Mouse (Mus musculus): ENCODE measurements around the gene Ttc16. TPM values are rescaled to one million over a fixed set of nuclear protein-coding genes. Genes with fewer than 3 reads are reported as not detected.
A peak's percentile ranks its signal among the peaks of the same experiment; 100 is the strongest.

Gene Ttc16
- polyA plus RNA-seq, 1 experiment from 2014 or later: 0.30 TPM

GRCm38 (mm10) chr2:32708643-32709042 is 66.8 kb downstream of the Ttc16 start:
- 36% methylated on average over 3 of the region's 3 CpGs for WGBS
- Histone ChIP-seq H3K36me3 (ENCODE audit: control insufficient read depth, insufficient read depth, low read length) (peaks cover 52% of the 10 kb centered on the region), H3K4me2 (no peak overlapping the region), H3K27ac (ENCODE audit: low read depth, low read length) (no peak overlapping the region), H3K27me3 (replicated peaks; ENCODE audit: control insufficient read depth, insufficient read depth, low read length) (no peaks in the 10 kb centered on the region), H3K9me3 (ENCODE audit: control insufficient read depth, low read length) (no peaks in the 10 kb centered on the region), H3K9ac (ENCODE audit: low read depth, low read length) (no peak overlapping the region), H3K4me1 (replicated peaks; ENCODE audit: control insufficient read depth, insufficient read depth, low read length) (peaks cover 13% of the 10 kb centered on the region), H3K4me3 (ENCODE audit: low read depth, low read length) (no peak overlapping the region)
- DNase-seq (ENCODE audit: low spot score): peak; percentile 55
- no peak for ATAC-seq (replicated peaks; ENCODE audit: low FRiP score)

MicroRNAs encoded within 50 kb of the gene (microRNA counts, 519-probe panel; counts per million panel counts)
- microRNA mmu-miR-2861: not detected

Small RNA genes within 50 kb of the gene (microRNA-seq; reads per million reads assigned to microRNA genes)
- gene Mir2861 (ENCODE audit: borderline number of aligned reads): not detected
- not detected for gene Mir3960 (ENCODE audit: borderline number of aligned reads)

Other genes with a start within 250 kb of the Ttc16 start
- 4.1 and 6.5 TPM in 2 replicates for gene Fam102a, start 240.3 kb downstream of the Ttc16 start, polyA plus RNA-seq (2014; fragmentation: Nextera tagmentation; extraction: Ambion mirVana)
- 100 and 109 TPM in 2 replicates for gene Dpm2, start 204.8 kb downstream of the Ttc16 start, polyA plus RNA-seq (2014; fragmentation: Nextera tagmentation; extraction: Ambion mirVana)
- gene Pip5kl1, start 200.8 kb downstream of the Ttc16 start, polyA plus RNA-seq (2014; fragmentation: Nextera tagmentation; extraction: Ambion mirVana): 0.48 TPM in 1 of 2 replicates, not detected in the other
- gene 9430097D07Rik, start 199.9 kb downstream of the Ttc16 start, polyA plus RNA-seq (2014; fragmentation: Nextera tagmentation; extraction: Ambion mirVana): not detected in 2 replicates
- 26.0 and 28.8 TPM in 2 replicates for gene St6galnac4, start 188.5 kb downstream of the Ttc16 start, polyA plus RNA-seq (2014; fragmentation: Nextera tagmentation; extraction: Ambion mirVana)
- gene St6galnac6, start 175.9 kb downstream of the Ttc16 start, polyA plus RNA-seq (2014; fragmentation: Nextera tagmentation; extraction: Ambion mirVana): 9.6 and 10.6 TPM in 2 replicates
- 6.7 and 8.3 TPM in 2 replicates for gene Ak1, start 153.9 kb downstream of the Ttc16 start, polyA plus RNA-seq (2014; fragmentation: Nextera tagmentation; extraction: Ambion mirVana)
- gene Eng, start 129.0 kb downstream of the Ttc16 start, polyA plus RNA-seq (2014; fragmentation: Nextera tagmentation; extraction: Ambion mirVana): 39.2 and 40.1 TPM in 2 replicates
- 46.2 and 47.1 TPM in 2 replicates for gene Fpgs, start 71.5 kb downstream of the Ttc16 start, polyA plus RNA-seq (2014; fragmentation: Nextera tagmentation; extraction: Ambion mirVana)
- gene Cdk9, start 62.6 kb downstream of the Ttc16 start, polyA plus RNA-seq (2014; fragmentation: Nextera tagmentation; extraction: Ambion mirVana): 83.4 and 84.5 TPM in 2 replicates
- 13.4 and 14.2 TPM in 2 replicates for gene Sh2d3c, start 54.6 kb downstream of the Ttc16 start, polyA plus RNA-seq (2014; fragmentation: Nextera tagmentation; extraction: Ambion mirVana)
- gene 6330409D20Rik, start 34.6 kb downstream of the Ttc16 start, polyA plus RNA-seq (2014; fragmentation: Nextera tagmentation; extraction: Ambion mirVana): 0.22 TPM in 1 of 2 replicates, not detected in the other
- gene Tor2a, start 18.4 kb downstream of the Ttc16 start, polyA plus RNA-seq (2014; fragmentation: Nextera tagmentation; extraction: Ambion mirVana): 57.2 and 60.5 TPM in 2 replicates
- 4.9 and 5.8 TPM in 2 replicates for gene Ptrh1, start 153 bp upstream of the Ttc16 start, polyA plus RNA-seq (2014; fragmentation: Nextera tagmentation; extraction: Ambion mirVana)
- 0.30 and 0.79 TPM in 2 replicates for gene Cfap157, start 8.8 kb upstream of the Ttc16 start, polyA plus RNA-seq (2014; fragmentation: Nextera tagmentation; extraction: Ambion mirVana)
- gene Stxbp1, start 71.6 kb upstream of the Ttc16 start, polyA plus RNA-seq (2014; fragmentation: Nextera tagmentation; extraction: Ambion mirVana): 11.8 and 12.0 TPM in 2 replicates
- gene Fam129b, start 100.5 kb upstream of the Ttc16 start, polyA plus RNA-seq (2014; fragmentation: Nextera tagmentation; extraction: Ambion mirVana): 11.1 and 11.9 TPM in 2 replicates
- gene Rpl12, start 185.9 kb upstream of the Ttc16 start, polyA plus RNA-seq (2014; fragmentation: Nextera tagmentation; extraction: Ambion mirVana): 276 and 295 TPM in 2 replicates
- gene Lrsam1, start 186.0 kb upstream of the Ttc16 start, polyA plus RNA-seq (2014; fragmentation: Nextera tagmentation; extraction: Ambion mirVana): 6.1 and 6.7 TPM in 2 replicates
- gene Slc2a8, start 206.4 kb upstream of the Ttc16 start, polyA plus RNA-seq (2014; fragmentation: Nextera tagmentation; extraction: Ambion mirVana): 15.0 TPM in 2 replicates